Mouse (Mus musculus): ENCODE results near the gene Auh.

DNA sequence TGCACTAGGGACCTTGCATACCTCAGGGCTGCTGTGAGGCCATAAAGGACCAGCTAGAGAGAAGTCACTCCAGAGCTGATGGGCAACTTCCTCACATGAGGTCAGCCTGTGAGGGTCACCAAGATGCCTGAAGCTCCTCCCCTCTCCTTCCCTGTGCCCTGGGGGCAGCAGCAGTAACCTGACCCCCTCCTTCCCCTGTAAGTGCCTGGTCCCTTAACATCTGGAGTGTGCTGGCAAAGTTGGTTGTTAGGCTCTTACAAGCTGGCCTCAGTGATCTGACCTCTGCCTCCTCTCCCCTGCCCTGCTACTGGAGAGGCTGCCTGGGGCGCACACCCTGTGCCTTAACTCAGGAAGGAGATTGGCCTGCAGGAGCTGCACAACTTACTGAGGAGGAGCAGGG, 75.9 kb downstream of the Auh start:
- no peak for TF ChIP-seq TAL1 (IDR thresholded peaks at IDR 0.05; ENCODE audit: low read length)
- TF ChIP-seq GATA1 (IDR thresholded peaks at IDR 0.05; ENCODE audit: low read length), result no peak
